Mouse (Mus musculus) heart, postnatal 36 days (tissue): ENCODE measurements around the gene Glis2. TPM values are rescaled to one million over a fixed set of nuclear protein-coding genes. Genes with fewer than 3 reads are reported as not detected.

Experiments used
- DNase-seq, 2 experiments: peaks; one replicate each; pipeline ENCODE4 v3.0.0; 2021 to 2022
- intact Hi-C: fragments of 180-260 bp; cut with DNase I; formaldehyde crosslinking; loops from one replicate; pipeline ENCODE4 v1.15.1; 2025
- total RNA-seq, 2 experiments: library from RNA; stranded (reverse); gene quantifications; 2 replicates each; pipeline ENCODE4 v1.2.3; 2021

The Glis2 gene
- total RNA-seq, 2 experiments from 2014 or later, result 16.0 to 16.7 TPM

- intact Hi-C loops, result loop anchor here (1.0 to 5.0 kb wide), 4 partner anchors 25 to 232 kb away; partner anchors contain the start of gene Cdip1
- peak; percentile 87 to 91 for DNase-seq
These were observed 35.4 kb downstream of the Glis2 start for GRCm38 (mm10) chr16:4629950-4630349.

GRCm38 (mm10) chr16:4632050-4632449, 37.5 kb downstream of the Glis2 start:
- intact Hi-C loops, result loop anchor here (5.0 kb wide), 1 partner anchor 230 kb away; no protein-coding TSS in a partner anchor
- DNase-seq, result peak in 1 of 2 experiments; percentile 45

GRCm38 (mm10) chr16:4633661-4634060, 39.1 kb downstream of the Glis2 start:
- intact Hi-C loops, result loop anchor here (5.0 kb wide), 1 partner anchor 229 kb away; no protein-coding TSS in a partner anchor
- no peak for DNase-seq

- DNase-seq, result no peak
- intact Hi-C loops, result loop anchor here (5.0 kb wide), 1 partner anchor 228 kb away; no protein-coding TSS in a partner anchor
These were observed 40.2 kb downstream of the Glis2 start for GRCm38 (mm10) chr16:4634681-4635080.

- intact Hi-C loops, result no loop called here
These were observed 41.2 kb downstream of the Glis2 start for GRCm38 (mm10) chr16:4635760-4636159.

GRCm38 (mm10) chr16:4638891-4639390, 44.4 kb downstream of the Glis2 start:
- intact Hi-C loops, result no loop called here
- no peak for DNase-seq

More at GRCm38 (mm10) chr16:4635760-4636159, 41.2 kb downstream of the Glis2 start:
- DNase-seq, result no peak

- intact Hi-C loops, result loop anchor here (2.0 kb wide), 1 partner anchor 15 kb away; no protein-coding TSS in a partner anchor
These were observed 45.3 kb downstream of the Glis2 start, which contains the start of the genes Vasn and Dnaja3 for GRCm38 (mm10) chr16:4639831-4640237. Gene Vasn (plus strand): TSS chr16:4639941. Gene Dnaja3 (plus strand): TSS chr16:4639989.

GRCm38 (mm10) chr16:4640267-4641005, 45.9 kb downstream of the Glis2 start:
- intact Hi-C loops, result loop anchor here (2.0 kb wide), 1 partner anchor 14 kb away; no protein-coding TSS in a partner anchor
- DNase-seq, result no peak

More at GRCm38 (mm10) chr16:4639831-4640237, 45.3 kb downstream of the Glis2 start, which contains the start of the genes Vasn and Dnaja3:
- DNase-seq, result peak; percentile 85 to 86

GRCm38 (mm10) chr16:4641119-4641838, 46.8 kb downstream of the Glis2 start:
- DNase-seq, result peak; percentile 42 to 55
- intact Hi-C loops, result loop anchor here (2.0 kb wide), 1 partner anchor 14 kb away; no protein-coding TSS in a partner anchor

- DNase-seq, result peak; percentile 58 to 60
- intact Hi-C loops, result no loop called here
These were observed 47.7 kb downstream of the Glis2 start for GRCm38 (mm10) chr16:4642190-4642589.

- no peak for DNase-seq
- intact Hi-C loops, result no loop called here
These were observed 48.4 kb downstream of the Glis2 start for GRCm38 (mm10) chr16:4642937-4643336.

- intact Hi-C loops, result no loop called here
- DNase-seq, result peak; percentile 81 to 86
These were observed 49.3 kb downstream of the Glis2 start for GRCm38 (mm10) chr16:4643670-4644419.

GRCm38 (mm10) chr16:4645867-4646266, 51.4 kb downstream of the Glis2 start:
- DNase-seq, result no peak
- intact Hi-C loops, result no loop called here

- no peak for DNase-seq
- intact Hi-C loops, result no loop called here
These were observed 52.3 kb downstream of the Glis2 start for GRCm38 (mm10) chr16:4646831-4647230.

- intact Hi-C loops, result no loop called here
These were observed 53.2 kb downstream of the Glis2 start for GRCm38 (mm10) chr16:4647651-4648141.

GRCm38 (mm10) chr16:4648416-4649023, 54.0 kb downstream of the Glis2 start:
- no peak for DNase-seq
- intact Hi-C loops, result no loop called here

More at GRCm38 (mm10) chr16:4647651-4648141, 53.2 kb downstream of the Glis2 start:
- peak; percentile 53 to 61 for DNase-seq

GRCm38 (mm10) chr16:4649211-4649610, 54.7 kb downstream of the Glis2 start:
- no peak for DNase-seq
- intact Hi-C loops, result no loop called here

- DNase-seq, result no peak
- intact Hi-C loops, result no loop called here
These were observed 55.2 kb downstream of the Glis2 start for GRCm38 (mm10) chr16:4649692-4650091.

- intact Hi-C loops, result no loop called here
- no peak for DNase-seq
These were observed 55.6 kb downstream of the Glis2 start for GRCm38 (mm10) chr16:4650161-4650560.
